Mouse (Mus musculus) liver, embryonic 14.5 days (tissue): ENCODE measurements at regions not wholly inside any gene's neighbourhood (a gene's known extent, or its start where the extent isn't known, plus 50 kb on each side); places are given as distances from the start of the nearest gene placed in this dataset.

Source experiments
- ATAC-seq: fragments of 200-750 bp; cut with Nextera tagmentation; 2 replicates; pipeline ENCODE4 v1.8.0; 2017; ENCODE audit warnings: moderate number of reproducible peaks, mild to moderate bottlenecking, moderate library complexity; ENCODE audit not compliant: insufficient read depth
- DNase-seq, 3 experiments: peaks; one replicate each; pipeline ENCODE4 v3.0.0-alpha.2; 2012 to 2013; ENCODE audit warnings: low read depth in 3 of 3, low spot score in 3 of 3
- H3K27ac ChIP-seq: fragments of 300-500 bp; sonication (generic); 2 replicates; pipeline ENCODE4 v1.5.1; 2014; ENCODE audit warnings: moderate library complexity, mild to moderate bottlenecking, control low read depth, inconsistent platforms
- H3K27me3 ChIP-seq: fragments of 300-500 bp; sonication (generic); 2 replicates; pipeline ENCODE4 v1.6.1; 2014; ENCODE audit warnings: mild to moderate bottlenecking, low read length, moderate library complexity; ENCODE audit not compliant: control insufficient read depth, insufficient read depth
- H3K36me3 ChIP-seq: fragments of 300-500 bp; sonication (generic); replicated peaks from 2 replicates; pipeline ENCODE4 v1.6.1; 2014; ENCODE audit warnings: low read depth; ENCODE audit not compliant: control insufficient read depth, insufficient read depth
- H3K4me1 ChIP-seq, 2 experiments: fragments of 200-500 bp in 1 of 2; fragments of 300-500 bp in 1 of 2; sonication (generic) in 1 of 2; replicated peaks; 2 replicates each; pipeline ENCODE4 v1.6.1; 2012 to 2014; ENCODE audit warnings: antibody characterized with exemption in 1 of 2, inconsistent platforms in 1 of 2, low read length in 1 of 2; ENCODE audit not compliant: control insufficient read depth in 2 of 2, insufficient read depth in 2 of 2
- H3K4me2 ChIP-seq: fragments of 300-500 bp; sonication (generic); 2 replicates; pipeline ENCODE4 v1.6.1; 2014; ENCODE audit warnings: low read depth, mild to moderate bottlenecking, control low read depth, moderate library complexity
- H3K4me3 ChIP-seq, 2 experiments: fragments of 200-500 bp in 1 of 2; fragments of 300-500 bp in 1 of 2; sonication (generic) in 1 of 2; 2 replicates each; pipeline ENCODE4 v1.5.1; 2012 to 2014; ENCODE audit warnings: low read depth in 2 of 2, low read length in 2 of 2, mild to moderate bottlenecking in 2 of 2, control low read depth in 1 of 2, inconsistent platforms in 1 of 2, moderate library complexity in 1 of 2; ENCODE audit not compliant: insufficient read depth in 1 of 2
- H3K9ac ChIP-seq: fragments of 300-500 bp; sonication (generic); replicated peaks from 2 replicates; pipeline ENCODE4 v1.6.1; 2014; ENCODE audit warnings: mild to moderate bottlenecking, control low read depth, moderate library complexity
- H3K9me3 ChIP-seq: fragments of 300-500 bp; sonication (generic); 2 replicates; pipeline ENCODE4 v1.6.1; 2016; ENCODE audit warnings: low read length, mixed read lengths; ENCODE audit not compliant: control insufficient read depth
- CTCF ChIP-seq: IDR thresholded peaks from 2 replicates; pipeline ENCODE4 v1.5.1; 2016; ENCODE audit warnings: antibody characterized with exemption, low read depth, control low read depth
- EP300 ChIP-seq: IDR thresholded peaks from 2 replicates; pipeline ENCODE4 v1.6.1; 2016; ENCODE audit warnings: antibody characterized with exemption, low read depth
- WGBS: fragments of 180-500 bp; shearing (Covaris S2); extraction: QIAGEN DNeasy Blood & Tissue Kit; methylation state at CpG from one replicate; pipeline ENCODE4 v1.1.7; 2014; ENCODE audit not compliant: insufficient replicate concordance; 5-methylcytosine and 5-hydroxymethylcytosine counted together

DNA sequence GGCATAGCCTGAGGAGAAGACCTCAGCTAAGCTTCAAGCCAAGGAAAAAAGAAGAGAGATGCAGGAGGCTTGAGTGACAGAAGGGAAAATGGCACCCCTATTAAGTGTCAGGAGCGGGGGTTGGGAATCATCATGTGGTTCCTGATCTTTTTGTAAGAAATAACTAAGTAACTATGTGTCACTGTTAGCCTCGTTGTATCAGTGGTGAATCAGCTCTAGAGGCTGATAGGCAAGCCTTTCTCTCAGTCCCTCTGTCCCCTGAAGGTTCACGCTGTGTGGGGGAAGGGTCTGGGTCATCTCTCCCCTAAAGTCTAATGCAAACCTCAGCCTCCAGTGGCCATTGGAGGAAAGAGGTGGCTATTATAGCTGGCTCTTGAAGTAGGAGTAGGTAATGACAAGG, 99.1 kb upstream of the Sox2 start:
- no peak for DNase-seq
- no peak overlapping the region for H3K9ac ChIP-seq
- WGBS = 36% methylated on average over 3 of the region's 3 CpGs
- no peaks in the 10 kb centered on the region for H3K36me3 ChIP-seq
- no peak overlapping the region for H3K4me3 ChIP-seq
- no peaks in the 10 kb centered on the region for H3K9me3 ChIP-seq
- no peaks in the 10 kb centered on the region for H3K4me1 ChIP-seq
- H3K27me3 ChIP-seq = no peaks in the 10 kb centered on the region
- no peak overlapping the region for H3K27ac ChIP-seq
- TF ChIP-seq CTCF = no peak
- no peak overlapping the region for H3K4me2 ChIP-seq
- ATAC-seq = no peak

DNA sequence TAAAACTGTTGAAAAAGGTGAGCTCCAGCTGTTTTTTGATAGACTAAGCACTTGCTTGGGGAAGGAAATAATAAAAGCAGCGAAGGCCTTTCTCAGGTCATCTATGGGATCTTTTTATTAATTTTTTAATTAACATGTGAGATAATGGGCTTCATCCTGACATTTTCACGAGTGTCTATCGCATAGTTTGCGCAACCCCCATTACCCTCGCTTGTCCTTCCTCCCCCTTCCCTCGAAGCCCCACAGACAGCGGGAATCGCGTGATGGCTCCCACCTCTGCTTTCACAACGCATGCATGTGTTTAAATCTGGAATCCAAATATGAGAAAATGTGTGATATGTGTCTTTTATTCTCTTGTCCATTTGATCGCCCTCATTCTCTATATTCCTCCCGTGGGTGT, 100.0 kb upstream of the Sox2 start:
- H3K27me3 ChIP-seq = no peaks in the 10 kb centered on the region
- H3K4me1 ChIP-seq = no peaks in the 10 kb centered on the region
- TF ChIP-seq CTCF (no peak), EP300 (no peak)
- no peak overlapping the region for H3K9ac ChIP-seq
- ATAC-seq (no peak), DNase-seq (no peak)
- no peak overlapping the region for H3K4me2 ChIP-seq
- WGBS = 67% methylated on average over 12 of the region's 12 CpGs
- no peaks in the 10 kb centered on the region for H3K36me3 ChIP-seq
- no peak overlapping the region for H3K27ac ChIP-seq
- H3K9me3 ChIP-seq = no peaks in the 10 kb centered on the region
- no peak overlapping the region for H3K4me3 ChIP-seq

DNA sequence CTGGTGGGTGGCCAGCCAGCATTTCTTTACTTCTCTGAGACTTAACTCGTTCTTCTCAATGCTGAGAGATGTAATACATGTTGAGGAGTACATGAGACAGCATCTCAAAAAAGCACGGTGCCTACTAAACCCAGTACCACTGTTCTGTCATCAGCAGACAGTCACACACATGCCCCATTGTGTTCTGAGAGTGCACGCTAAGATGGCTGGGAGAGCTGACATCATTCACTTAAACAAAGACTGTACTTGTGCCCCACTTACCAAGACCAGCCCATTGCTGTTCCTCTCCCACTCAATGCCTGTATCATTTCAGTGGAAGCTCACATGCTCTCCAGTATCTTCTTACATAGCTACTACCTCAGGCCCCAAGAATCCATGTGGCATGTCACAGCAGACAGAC, 117.8 kb upstream of the Sox2 start:
- Histone ChIP-seq H3K36me3 (no peaks in the 10 kb centered on the region), H3K27me3 (no peaks in the 10 kb centered on the region), H3K4me2 (no peak overlapping the region), H3K4me1 (no peaks in the 10 kb centered on the region), H3K27ac (no peak overlapping the region), H3K4me3 (no peak overlapping the region), H3K9ac (no peak overlapping the region), H3K9me3 (no peaks in the 10 kb centered on the region)
- DNase-seq (no peak), ATAC-seq (no peak)
- WGBS = 39% methylated on average over 3 of the region's 3 CpGs
- TF ChIP-seq EP300 = no peak
- no peak for TF ChIP-seq CTCF

- no peak overlapping the region for H3K4me3 ChIP-seq
- no peaks in the 10 kb centered on the region for H3K27me3 ChIP-seq
- no peaks in the 10 kb centered on the region for H3K9me3 ChIP-seq
- H3K4me1 ChIP-seq = no peaks in the 10 kb centered on the region
- H3K4me2 ChIP-seq = no peak overlapping the region
- no peak for DNase-seq
- H3K9ac ChIP-seq = no peak overlapping the region
- H3K27ac ChIP-seq = no peak overlapping the region
- no peaks in the 10 kb centered on the region for H3K36me3 ChIP-seq
- TF ChIP-seq CTCF (no peak), EP300 (no peak)
- no peak for ATAC-seq
- 62% methylated on average over 7 of the region's 7 CpGs for WGBS
Measured at GRCm38 (mm10) chr3:34531836-34532235, 118.4 kb upstream of the Sox2 start.

DNA sequence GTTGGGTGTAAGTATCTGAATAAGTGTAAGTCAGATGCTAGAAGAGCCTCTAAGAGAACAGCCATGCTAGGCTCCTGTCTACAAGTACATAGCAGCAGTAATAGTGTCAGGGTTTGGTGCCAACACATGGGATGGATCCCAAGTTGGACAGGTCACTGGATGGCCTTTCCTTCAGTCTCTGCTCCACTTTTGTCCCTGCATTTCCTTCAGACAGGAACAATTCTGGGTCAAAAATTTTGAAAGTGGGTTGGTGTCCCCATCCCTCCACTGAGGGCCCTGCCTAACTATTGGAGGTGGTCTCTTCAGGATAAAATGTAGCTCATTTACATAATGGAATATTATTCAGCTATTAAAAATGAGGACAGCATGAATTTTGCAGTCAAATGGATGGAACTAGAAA, 122.7 kb upstream of the Sox2 start:
- DNase-seq = no peak

GRCm38 (mm10) chr3:34525730-34526129, 124.5 kb upstream of the Sox2 start:
- Histone ChIP-seq H3K36me3 (no peaks in the 10 kb centered on the region), H3K4me2 (no peak overlapping the region), H3K4me3 (no peak overlapping the region), H3K9me3 (no peaks in the 10 kb centered on the region), H3K4me1 (no peaks in the 10 kb centered on the region), H3K27me3 (no peaks in the 10 kb centered on the region), H3K9ac (no peak overlapping the region), H3K27ac (no peak overlapping the region)
- ATAC-seq (no peak), DNase-seq (no peak)
- 57% methylated on average over 5 of the region's 5 CpGs for WGBS
- TF ChIP-seq CTCF = no peak
- TF ChIP-seq EP300 = no peak

More for the DNA sequence above, 122.7 kb upstream of the Sox2 start:
- Histone ChIP-seq H3K36me3 (no peaks in the 10 kb centered on the region), H3K4me2 (no peak overlapping the region), H3K9me3 (no peaks in the 10 kb centered on the region), H3K4me3 (no peak overlapping the region), H3K27ac (no peak overlapping the region), H3K27me3 (no peaks in the 10 kb centered on the region), H3K9ac (no peak overlapping the region), H3K4me1 (no peaks in the 10 kb centered on the region)
- no peak for ATAC-seq
- TF ChIP-seq EP300 = no peak
- TF ChIP-seq CTCF = no peak
